Mouse (Mus musculus) colon, adult 2 months (tissue): ENCODE measurements around the gene Proz. TPM values are rescaled to one million over a fixed set of nuclear protein-coding genes. Genes with fewer than 3 reads are reported as not detected.

ENCODE experiments used
- polyA plus RNA-seq: library from polyadenylated mRNA; depleted of rRNA; stranded (reverse); fragments of >200 nt; gene quantifications from 2 replicates; pipeline ENCODE4 v1.2.3, GENCODE M21; 2012; rRNA removed

Gene Proz
- polyA plus RNA-seq = 0.19 and 0.78 TPM in 2 replicates

GRCm38 (mm10) chr8:13060441-13061150 is at the start of gene Proz:
Proz (plus strand) TSS chr8:13060914.

GRCm38 (mm10) chr8:13025487-13026224 is 35.1 kb upstream of the Proz start, which contains the start of gene F7:
F7 (plus strand) TSS chr8:13026034.

DNA sequence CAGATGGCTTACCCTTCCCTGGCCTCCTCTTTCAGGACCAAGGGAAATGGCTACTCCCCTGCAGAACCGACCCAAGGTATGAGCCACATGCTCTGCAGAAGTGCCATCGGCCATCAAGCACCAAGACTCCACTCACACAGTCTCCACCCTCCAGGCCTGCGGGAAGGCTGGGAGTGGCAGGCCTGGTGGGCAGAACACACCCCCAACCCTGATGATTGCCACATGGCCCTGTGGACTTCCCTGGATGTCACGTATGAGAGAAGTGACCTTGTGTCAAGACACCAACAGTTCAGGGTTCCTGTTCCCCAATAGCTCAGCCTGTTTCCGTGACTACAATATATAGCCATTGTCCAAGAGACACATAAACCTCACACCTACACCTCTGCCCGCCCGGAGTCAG is 23.7 kb upstream of the Proz start, which contains the start of gene F10:
TSS of gene F10 (plus strand) at position 294 of the 400 bp plus-strand sequence.

GRCm38 (mm10) chr8:13105087-13105881 is 44.6 kb downstream of the Proz start, which contains the start of the genes Pcid2 and Cul4a:
Pcid2 (minus strand) TSS chr8:13105459.
Cul4a (plus strand) TSS chr8:13105621.

Other genes starting within 250 kb of the Proz start
- 32.7 and 39.0 TPM in 2 replicates for gene Mcf2l, start 187.1 kb upstream of the Proz start, polyA plus RNA-seq
- gene F7, start 34.9 kb upstream of the Proz start, polyA plus RNA-seq = 0.09 and 0.28 TPM in 2 replicates
- 0.19 and 0.27 TPM in 2 replicates for gene F10, start 23.6 kb upstream of the Proz start, polyA plus RNA-seq
- 14.9 and 16.1 TPM in 2 replicates for gene Pcid2, start 44.5 kb downstream of the Proz start, polyA plus RNA-seq
- gene Cul4a, start 44.7 kb downstream of the Proz start, polyA plus RNA-seq = 35.2 and 38.4 TPM in 2 replicates
- gene Lamp1, start 98.2 kb downstream of the Proz start, polyA plus RNA-seq = 593 and 658 TPM in 2 replicates
- gene Grtp1, start 139.7 kb downstream of the Proz start, polyA plus RNA-seq = 86.4 and 100 TPM in 2 replicates
- 0.13 TPM in 1 of 2 replicates, not detected in the other for gene Adprhl1, start 193.2 kb downstream of the Proz start, polyA plus RNA-seq
- 20.0 and 22.7 TPM in 2 replicates for gene Dcun1d2, start 227.2 kb downstream of the Proz start, polyA plus RNA-seq
- 120 TPM in 2 replicates for gene Tmco3, start 227.3 kb downstream of the Proz start, polyA plus RNA-seq